ENCODE assay signal across 16 mouse cellular contexts in genomic region chr16:6241393-6241792, GRCm38 (mm10).
DNase-seq lines count a peak whose midpoint lies in the region; ATAC-seq lines count a peak whose summit lies in the region.
"Had no signal": no experiment of that assay in that cellular context is flagged by ENCODE, and none has a peak within 500 bp of the region (broad histone marks: within the 10 kb centered on the region; RNA-seq: fewer than 3 reads in every experiment).

No protein-coding gene starts in this region.

- no peak for ATAC-seq in erythroblast, adult 5-6 weeks (replicated peaks; ENCODE audit: low FRiP score, poor library complexity, severe bottlenecking)
- ATAC-seq: forebrain, embryonic 14.5 days; forebrain, embryonic 16.5 days had no signal

- peak; percentile 15 to 27 for DNase-seq in layer of hippocampus, adult 18-20 months (ENCODE audit: low spot score in 2 of 2)
- no peak for DNase-seq in layer of hippocampus, adult 9-10 months (ENCODE audit: low spot score)
- peak; percentile 27 to 65 for DNase-seq in left cerebral cortex, postnatal 25 days (ENCODE audit: low spot score in 2 of 2)
- no peak for DNase-seq in left cerebral cortex, postnatal 10 days (ENCODE audit: extremely low spot score in 1 of 2, low spot score in 2 of 2)
- peak; percentile 66 for DNase-seq in brain, adult 2 months (ENCODE audit: low read depth, low spot score)
- DNase-seq: adrenal gland, adult 2 months; adrenal gland, postnatal 10 days; adrenal gland, postnatal 25 days; cerebellum, adult 11-12 months; cerebellum, adult 2 months; cerebellum, adult 9-10 months; cerebellum, postnatal 10 days; cerebellum, postnatal 25 days had no signal

- intact Hi-C loops in left cerebral cortex, postnatal 25 days (cut with DNase I) = loop anchor here (10.0 kb wide), 1 partner anchor 197 kb away; no protein-coding TSS in a partner anchor
- intact Hi-C loops in left cerebral cortex, postnatal 10 days (cut with DNase I) = no loop called here

Comparison
In these comparisons a context has a peak if more than half of its experiments do, and no peak if none do; other contexts are left out.
1. DNase-seq: peak in layer of hippocampus, adult 18-20 months (2 of 2), left cerebral cortex, postnatal 25 days (2 of 2) and brain, adult 2 months (single experiment); none in layer of hippocampus, adult 9-10 months (single experiment) and left cerebral cortex, postnatal 10 days (0 of 2).